Mouse (Mus musculus) embryonic facial prominence, embryonic 11.5 days (tissue): ENCODE measurements around the gene Cd200r3. TPM values are rescaled to one million over a fixed set of nuclear protein-coding genes. Genes with fewer than 3 reads are reported as not detected.

Experiments used
- ATAC-seq: fragments of 200-750 bp; cut with Nextera tagmentation; replicated peaks from 2 replicates; pipeline ENCODE4 v1.8.0; 2017; ENCODE audit warnings: low read depth; ENCODE audit not compliant: insufficient number of reproducible peaks, low FRiP score, low TSS enrichment
- DNase-seq: peaks from one replicate; pipeline ENCODE4 v3.0.0-alpha.2; 2015; ENCODE audit warnings: low spot score
- H3K27ac ChIP-seq: fragments of 300-500 bp; sonication (generic); replicated peaks from 2 replicates; pipeline ENCODE4 v1.5.1; 2014; ENCODE audit warnings: mild to moderate bottlenecking, low read depth, low read length, control low read depth
- H3K27me3 ChIP-seq: fragments of 300-500 bp; sonication (generic); 2 replicates; pipeline ENCODE4 v1.6.1; 2014; ENCODE audit warnings: mild to moderate bottlenecking, low read length, moderate library complexity, mixed read lengths; ENCODE audit not compliant: control insufficient read depth, insufficient read depth
- H3K36me3 ChIP-seq: fragments of 300-500 bp; sonication (generic); replicated peaks from 2 replicates; pipeline ENCODE4 v1.6.1; 2014; ENCODE audit warnings: low read depth, mild to moderate bottlenecking, low read length, moderate library complexity, mixed read lengths; ENCODE audit not compliant: control insufficient read depth, insufficient read depth
- H3K4me1 ChIP-seq: fragments of 300-500 bp; sonication (generic); 2 replicates; pipeline ENCODE4 v1.6.1; 2014; ENCODE audit warnings: low read length, mixed read lengths; ENCODE audit not compliant: control insufficient read depth, insufficient read depth
- H3K4me2 ChIP-seq: fragments of 300-500 bp; sonication (generic); 2 replicates; pipeline ENCODE4 v1.6.1; 2014; ENCODE audit warnings: low read depth, mild to moderate bottlenecking, control low read depth, low read length, moderate library complexity
- H3K4me3 ChIP-seq: fragments of 300-500 bp; sonication (generic); 2 replicates; pipeline ENCODE4 v1.5.1; 2014; ENCODE audit warnings: low read depth, low read length, control low read depth
- H3K9ac ChIP-seq: fragments of 300-500 bp; sonication (generic); replicated peaks from 2 replicates; pipeline ENCODE4 v1.6.1; 2014; ENCODE audit warnings: mild to moderate bottlenecking, control low read depth, low read length
- H3K9me3 ChIP-seq: fragments of 300-500 bp; sonication (generic); replicated peaks from 2 replicates; pipeline ENCODE4 v1.6.1; 2016; ENCODE audit warnings: mild to moderate bottlenecking, low read length, inconsistent platforms, mixed read lengths; ENCODE audit not compliant: control insufficient read depth
- WGBS: fragments of 180-500 bp; shearing (Covaris S2); extraction: QIAGEN DNeasy Blood & Tissue Kit; methylation state at CpG from one replicate; pipeline ENCODE4 v1.1.7; 2014; 5-methylcytosine and 5-hydroxymethylcytosine counted together
- polyA plus RNA-seq: library from polyadenylated mRNA; unstranded; fragments of >200 nt; fragmentation: Nextera tagmentation; extraction: Ambion mirVana; gene quantifications from 2 replicates; pipeline ENCODE4 v1.2.1, GENCODE M21; 2014

Cd200r3 gene
- polyA plus RNA-seq, 1 experiment from 2014 or later, result not detected

- 62% methylated on average over 5 of the region's 5 CpGs for WGBS
- Histone ChIP-seq H3K4me2 (no peak overlapping the region), H3K27me3 (no peaks in the 10 kb centered on the region), H3K9me3 (no peaks in the 10 kb centered on the region), H3K9ac (no peak overlapping the region), H3K27ac (no peak overlapping the region), H3K4me1 (no peaks in the 10 kb centered on the region), H3K4me3 (no peak overlapping the region), H3K36me3 (no peaks in the 10 kb centered on the region)
- no peak for DNase-seq
- no peak for ATAC-seq
Observed at GRCm38 (mm10) chr16:45009634-45010033, 66.2 kb downstream of the Cd200r3 start.

- H3K4me2 ChIP-seq, result no peak overlapping the region
- H3K9ac ChIP-seq, result no peak overlapping the region
- no peaks in the 10 kb centered on the region for H3K36me3 ChIP-seq
- DNase-seq (no peak), ATAC-seq (no peak)
- 82% methylated on average over 1 of the region's 1 CpGs for WGBS
- no peak overlapping the region for H3K27ac ChIP-seq
- no peaks in the 10 kb centered on the region for H3K9me3 ChIP-seq
- H3K4me3 ChIP-seq, result no peak overlapping the region
- H3K4me1 ChIP-seq, result no peaks in the 10 kb centered on the region
- H3K27me3 ChIP-seq, result no peaks in the 10 kb centered on the region
Observed at GRCm38 (mm10) chr16:45015591-45015990, 72.1 kb downstream of the Cd200r3 start.

GRCm38 (mm10) chr16:45016488-45016887, 73.0 kb downstream of the Cd200r3 start:
- no peak overlapping the region for H3K4me2 ChIP-seq
- no peaks in the 10 kb centered on the region for H3K36me3 ChIP-seq
- H3K4me1 ChIP-seq, result no peaks in the 10 kb centered on the region
- no peak overlapping the region for H3K27ac ChIP-seq
- 50% methylated on average over 3 of the region's 3 CpGs for WGBS
- H3K4me3 ChIP-seq, result no peak overlapping the region
- DNase-seq, result no peak
- ATAC-seq, result no peak
- no peak overlapping the region for H3K9ac ChIP-seq
- no peaks in the 10 kb centered on the region for H3K27me3 ChIP-seq
- no peaks in the 10 kb centered on the region for H3K9me3 ChIP-seq

- ATAC-seq (no peak), DNase-seq (no peak)
- no peak overlapping the region for H3K4me2 ChIP-seq
- no peaks in the 10 kb centered on the region for H3K36me3 ChIP-seq
- WGBS, result 95% methylated on average over 2 of the region's 2 CpGs
- H3K4me1 ChIP-seq, result no peaks in the 10 kb centered on the region
- H3K27me3 ChIP-seq, result no peaks in the 10 kb centered on the region
- no peak overlapping the region for H3K9ac ChIP-seq
- no peak overlapping the region for H3K27ac ChIP-seq
- H3K4me3 ChIP-seq, result no peak overlapping the region
- no peaks in the 10 kb centered on the region for H3K9me3 ChIP-seq
Observed at GRCm38 (mm10) chr16:45018868-45019267, 75.4 kb downstream of the Cd200r3 start.

GRCm38 (mm10) chr16:45020055-45020454, 76.6 kb downstream of the Cd200r3 start:
- Histone ChIP-seq H3K9me3 (no peaks in the 10 kb centered on the region), H3K27me3 (no peaks in the 10 kb centered on the region), H3K36me3 (no peaks in the 10 kb centered on the region), H3K9ac (no peak overlapping the region), H3K4me1 (no peaks in the 10 kb centered on the region), H3K4me2 (no peak overlapping the region), H3K4me3 (no peak overlapping the region), H3K27ac (no peak overlapping the region)
- DNase-seq (no peak), ATAC-seq (no peak)
- 59% methylated on average over 1 of the region's 1 CpGs for WGBS

GRCm38 (mm10) chr16:45020669-45021309, 77.3 kb downstream of the Cd200r3 start:
- H3K9ac ChIP-seq, result no peak overlapping the region
- no peak overlapping the region for H3K27ac ChIP-seq
- no peaks in the 10 kb centered on the region for H3K9me3 ChIP-seq
- H3K4me2 ChIP-seq, result no peak overlapping the region
- no peaks in the 10 kb centered on the region for H3K4me1 ChIP-seq
- no peak for DNase-seq
- WGBS, result 78% methylated on average over 2 of the region's 2 CpGs
- H3K4me3 ChIP-seq, result no peak overlapping the region
- H3K36me3 ChIP-seq, result no peaks in the 10 kb centered on the region
- H3K27me3 ChIP-seq, result no peaks in the 10 kb centered on the region
- no peak for ATAC-seq

GRCm38 (mm10) chr16:45021443-45021842, 78.0 kb downstream of the Cd200r3 start:
- Histone ChIP-seq H3K9ac (no peak overlapping the region), H3K4me2 (no peak overlapping the region), H3K27me3 (no peaks in the 10 kb centered on the region), H3K4me1 (no peaks in the 10 kb centered on the region), H3K4me3 (no peak overlapping the region), H3K36me3 (no peaks in the 10 kb centered on the region), H3K9me3 (no peaks in the 10 kb centered on the region), H3K27ac (no peak overlapping the region)
- DNase-seq (no peak), ATAC-seq (no peak)

- no peak overlapping the region for H3K4me3 ChIP-seq
- no peaks in the 10 kb centered on the region for H3K27me3 ChIP-seq
- ATAC-seq (no peak), DNase-seq (peak; percentile 33)
- no peaks in the 10 kb centered on the region for H3K36me3 ChIP-seq
- H3K9ac ChIP-seq, result no peak overlapping the region
- H3K27ac ChIP-seq, result no peak overlapping the region
- no peaks in the 10 kb centered on the region for H3K4me1 ChIP-seq
- no peaks in the 10 kb centered on the region for H3K9me3 ChIP-seq
- 60% methylated on average over 4 of the region's 4 CpGs for WGBS
- no peak overlapping the region for H3K4me2 ChIP-seq
Observed at GRCm38 (mm10) chr16:45023904-45024303, 80.4 kb downstream of the Cd200r3 start.
